Mouse (Mus musculus): ENCODE data around the gene Sema5a. TPM values are rescaled to one million over a fixed set of nuclear protein-coding genes. Genes with fewer than 3 reads are reported as not detected.

Gene Sema5a
- 14.1 TPM for polyA plus RNA-seq (2015; fragmentation: Illumina TruSeq; extraction: RNeasy Lipid Tissue Mini Kit (QIAGEN cat#74804); ENCODE audit: low read depth, low replicate concordance)

DNA sequence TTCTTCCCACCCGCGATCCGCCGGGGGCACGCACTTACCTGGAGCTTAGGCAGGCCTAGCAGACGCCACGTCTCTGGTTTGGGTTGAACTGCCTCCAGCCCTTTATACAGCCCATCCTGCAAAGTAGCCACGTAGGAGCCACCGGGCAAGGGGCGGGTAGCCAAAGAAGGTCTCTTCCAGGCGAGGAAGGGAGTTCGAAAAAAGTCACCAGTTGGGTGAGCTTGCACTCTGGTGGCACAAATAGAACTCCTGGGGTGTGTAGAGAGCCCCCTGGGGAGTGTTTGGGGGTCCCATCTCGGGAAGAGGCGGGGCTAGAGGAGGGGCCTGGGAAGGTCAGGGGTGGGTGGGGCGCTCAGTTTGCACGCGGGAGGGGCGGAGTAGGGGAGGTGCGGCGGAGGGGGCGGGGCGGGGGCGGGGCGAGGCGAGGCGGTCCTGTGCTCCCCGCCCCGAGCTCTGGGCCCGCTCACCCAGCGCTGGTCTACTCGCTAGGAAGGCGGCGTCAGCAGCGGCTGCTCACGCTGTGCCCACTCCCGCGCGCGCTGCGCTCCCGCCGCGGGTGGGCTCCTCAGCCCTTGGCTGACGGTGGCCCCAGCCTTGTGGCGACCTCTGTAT, at the start of gene Sema5a:
Gene Sema5a (plus strand): TSS at position 467 of the 612 bp plus-strand sequence.

Other genes starting within 250 kb of the Sema5a start
- gene Tas2r119, start 67.5 kb upstream of the Sema5a start, polyA plus RNA-seq (2015; fragmentation: Illumina TruSeq; extraction: RNeasy Lipid Tissue Mini Kit (QIAGEN cat#74804); ENCODE audit: low read depth, low replicate concordance): not detected